Mouse (Mus musculus): ENCODE measurements around the gene Zic5.

Gene Zic5

GRCm38 (mm10) chr14:122479461-122480109, 14.1 kb upstream of the Zic5 start:
- DNase-seq (ENCODE audit: low spot score) = no peak

- no peak for DNase-seq (ENCODE audit: low spot score)
Observed at GRCm38 (mm10) chr14:122478574-122479011, 13.1 kb upstream of the Zic5 start.

DNA sequence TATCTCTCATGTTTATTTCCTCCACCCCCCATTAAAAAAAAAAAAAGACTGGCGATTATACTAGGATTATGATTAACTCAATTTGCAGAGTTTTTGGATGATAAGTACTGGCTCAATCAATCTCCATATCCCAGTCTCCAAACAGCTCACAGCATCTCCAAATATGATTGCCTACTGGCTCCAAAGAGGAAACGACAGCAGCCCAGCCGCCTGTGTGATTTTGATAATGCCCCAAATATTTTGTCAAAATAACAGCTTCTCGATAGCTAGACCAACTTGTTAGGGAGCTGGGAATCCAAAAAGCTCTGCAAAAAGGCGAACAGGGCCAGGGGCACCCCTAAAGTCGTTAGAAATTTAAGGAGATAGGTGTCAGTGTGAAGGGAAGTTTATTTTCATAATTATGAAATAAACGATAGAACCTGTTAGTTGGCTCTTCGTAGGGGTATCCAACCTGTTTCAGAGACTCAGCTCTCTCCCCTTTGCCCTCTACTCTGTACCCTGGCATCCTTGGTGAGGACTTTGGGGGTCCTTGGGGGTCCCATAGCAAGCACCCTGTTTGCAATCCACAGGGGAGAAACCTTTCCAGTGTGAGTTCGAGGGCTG, 12.6 kb upstream of the Zic5 start:
- no peak for DNase-seq (ENCODE audit: low spot score)

- no peak for DNase-seq (ENCODE audit: low spot score)
Observed at GRCm38 (mm10) chr14:122477261-122477671, 11.8 kb upstream of the Zic5 start.

- DNase-seq (ENCODE audit: low spot score) = no peak
Observed at GRCm38 (mm10) chr14:122476822-122477215, 11.3 kb upstream of the Zic5 start.

DNA sequence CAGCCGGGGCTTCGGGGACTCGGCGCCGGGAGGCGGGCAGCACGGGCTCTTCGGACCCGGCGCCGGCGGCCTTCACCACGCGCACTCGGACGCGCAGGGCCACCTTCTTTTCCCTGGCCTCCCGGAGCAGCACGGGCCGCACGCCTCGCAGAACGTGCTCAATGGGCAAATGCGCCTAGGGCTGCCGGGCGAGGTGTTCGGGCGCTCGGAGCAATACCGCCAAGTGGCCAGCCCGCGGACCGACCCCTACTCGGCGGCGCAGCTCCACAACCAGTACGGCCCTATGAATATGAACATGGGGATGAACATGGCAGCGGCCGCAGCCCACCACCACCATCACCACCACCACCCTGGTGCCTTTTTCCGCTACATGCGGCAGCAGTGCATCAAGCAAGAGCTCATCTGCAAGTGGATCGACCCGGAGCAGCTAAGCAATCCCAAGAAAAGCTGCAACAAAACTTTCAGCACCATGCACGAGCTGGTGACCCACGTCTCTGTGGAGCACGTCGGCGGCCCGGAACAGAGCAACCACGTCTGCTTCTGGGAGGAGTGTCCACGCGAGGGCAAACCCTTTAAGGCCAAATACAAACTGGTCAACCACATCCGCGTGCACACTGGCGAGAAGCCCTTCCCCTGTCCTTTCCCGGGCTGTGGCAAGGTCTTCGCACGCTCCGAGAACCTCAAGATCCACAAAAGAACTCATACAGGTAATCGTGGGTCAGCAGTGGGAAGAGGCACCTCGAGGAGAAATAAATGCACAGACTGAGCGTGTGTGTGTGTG, 10.8 kb upstream of the Zic5 start:
- no peak for DNase-seq (ENCODE audit: low spot score)

GRCm38 (mm10) chr14:122475557-122476040, 10.1 kb upstream of the Zic5 start:
- no peak for DNase-seq (ENCODE audit: low spot score)

- DNase-seq (ENCODE audit: low spot score) = no peak
Observed at GRCm38 (mm10) chr14:122474891-122475556, 9.5 kb upstream of the Zic5 start, which contains the start of gene Zic2. Gene Zic2, plus strand, starts transcription at chr14:122475435.

DNA sequence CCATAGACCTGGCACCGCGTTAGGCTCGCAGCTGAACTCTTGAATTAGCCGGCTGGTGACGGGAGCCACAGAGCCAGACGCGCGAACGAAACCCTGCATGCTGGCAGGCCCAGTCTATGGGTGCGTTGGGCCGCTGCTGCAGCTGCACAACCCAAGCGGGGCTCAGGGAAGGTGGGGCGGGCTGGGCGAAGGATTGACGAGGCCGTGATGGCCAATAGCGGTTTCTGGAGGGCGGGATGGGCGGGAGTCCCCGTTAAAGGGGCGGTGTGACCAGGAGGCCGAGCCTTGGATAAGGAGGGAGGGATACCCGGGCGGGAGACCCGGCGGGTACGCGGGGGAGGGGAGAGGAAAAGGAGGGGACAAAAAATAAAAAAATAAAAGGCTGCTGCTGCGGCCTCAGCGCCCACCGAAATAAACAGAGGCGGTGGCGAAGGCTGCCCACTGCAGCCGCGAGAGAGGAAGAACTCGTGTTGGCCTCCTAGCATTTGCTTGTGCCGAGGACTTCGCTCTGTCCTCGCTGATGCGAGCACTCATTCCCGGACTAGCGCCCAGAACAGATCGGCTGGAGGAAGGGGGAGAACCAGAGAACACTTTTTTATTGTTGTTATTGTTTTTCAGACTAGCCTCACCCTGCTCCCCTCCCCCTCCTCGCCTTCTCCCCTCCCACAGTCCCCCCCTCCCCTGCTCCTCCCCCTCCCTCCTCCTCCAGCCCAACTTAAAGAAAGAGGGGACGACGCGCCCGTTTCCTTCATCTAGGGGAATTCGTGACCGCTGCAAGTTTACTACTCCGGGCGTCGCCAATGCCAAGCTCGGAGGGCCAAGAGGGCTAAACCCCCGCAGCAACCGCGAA, 8.8 kb upstream of the Zic5 start:
- DNase-seq (ENCODE audit: low spot score) = no peak

- DNase-seq (ENCODE audit: low spot score) = no peak
Observed at GRCm38 (mm10) chr14:122473211-122473751, 7.8 kb upstream of the Zic5 start.

GRCm38 (mm10) chr14:122472647-122473046, 7.2 kb upstream of the Zic5 start:
- DNase-seq (ENCODE audit: low spot score) = no peak

- DNase-seq (ENCODE audit: low spot score) = no peak
Observed at GRCm38 (mm10) chr14:122472161-122472560, 6.7 kb upstream of the Zic5 start.

GRCm38 (mm10) chr14:122471449-122472085, 6.1 kb upstream of the Zic5 start:
- DNase-seq (ENCODE audit: low spot score) = no peak

DNA sequence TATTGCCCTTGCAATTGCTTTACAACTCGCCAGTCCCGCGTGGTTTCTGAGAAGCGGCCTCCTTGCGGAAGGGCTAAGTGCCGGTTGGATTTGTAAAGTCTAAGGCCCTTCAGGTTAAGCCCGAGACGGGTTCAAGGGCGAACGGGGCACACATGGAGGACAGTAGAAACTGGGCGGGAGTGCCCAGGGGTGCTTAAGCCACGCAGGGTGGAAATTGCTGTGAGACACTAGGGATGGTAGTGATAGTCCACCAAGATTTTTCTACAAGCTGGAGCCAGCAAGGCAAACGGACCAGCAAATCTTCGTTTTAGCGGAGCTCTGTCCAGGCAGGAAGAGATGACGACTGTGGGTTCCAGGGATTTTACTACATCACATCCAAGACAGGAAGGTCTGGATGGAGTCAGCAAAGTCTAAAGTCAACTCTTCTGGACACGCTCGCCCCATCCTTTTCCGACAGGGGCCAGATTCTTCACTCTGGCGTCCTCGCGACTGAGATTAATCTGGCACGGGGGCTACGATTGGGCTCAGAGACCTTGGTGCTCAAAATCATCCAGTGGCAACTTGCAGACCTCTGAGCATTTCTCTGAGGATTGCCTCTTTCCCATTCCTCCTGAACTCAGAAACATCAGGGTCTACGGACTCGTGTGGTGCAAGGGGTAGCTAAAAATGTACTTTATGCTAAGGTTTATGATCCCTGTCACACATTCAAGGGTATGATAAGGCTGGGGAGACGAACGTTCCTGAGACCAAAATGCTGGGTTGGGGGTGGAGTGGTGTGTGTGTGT, 3.7 kb upstream of the Zic5 start:
- no peak for DNase-seq (ENCODE audit: low spot score)

- DNase-seq (ENCODE audit: low spot score) = no peak
Observed at GRCm38 (mm10) chr14:122467926-122468841, 2.7 kb upstream of the Zic5 start.

DNA sequence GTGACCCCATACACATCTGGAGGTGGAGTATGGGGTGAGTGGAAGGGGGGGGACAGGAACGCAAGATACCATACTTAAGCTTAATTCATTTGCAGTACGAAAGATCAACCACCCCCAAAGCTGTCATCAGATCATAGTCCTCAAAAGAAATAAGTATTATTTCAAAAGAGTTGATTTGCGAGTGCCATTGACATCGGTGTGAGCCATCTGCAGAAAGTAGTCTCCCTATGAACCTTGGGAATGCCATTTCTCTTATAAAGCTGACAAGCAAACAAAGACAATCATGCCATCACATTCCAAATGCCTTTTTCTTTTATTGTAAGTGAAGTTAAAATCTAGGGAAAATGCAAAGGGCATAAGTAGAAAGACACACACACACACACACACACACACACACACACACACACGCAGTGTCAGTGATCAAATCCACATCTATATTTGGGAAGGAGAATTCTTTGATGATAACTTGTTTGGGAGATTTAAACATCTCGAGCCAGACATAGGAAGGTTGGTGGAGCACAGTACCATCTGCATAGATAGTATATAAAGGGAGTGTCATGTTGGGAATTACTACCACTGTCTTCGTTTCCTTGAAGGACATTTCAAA, 1.4 kb upstream of the Zic5 start:
- DNase-seq (ENCODE audit: low spot score) = no peak

GRCm38 (mm10) chr14:122465931-122466490, 534 bp upstream of the Zic5 start:
- DNase-seq (ENCODE audit: low spot score) = no peak

DNA sequence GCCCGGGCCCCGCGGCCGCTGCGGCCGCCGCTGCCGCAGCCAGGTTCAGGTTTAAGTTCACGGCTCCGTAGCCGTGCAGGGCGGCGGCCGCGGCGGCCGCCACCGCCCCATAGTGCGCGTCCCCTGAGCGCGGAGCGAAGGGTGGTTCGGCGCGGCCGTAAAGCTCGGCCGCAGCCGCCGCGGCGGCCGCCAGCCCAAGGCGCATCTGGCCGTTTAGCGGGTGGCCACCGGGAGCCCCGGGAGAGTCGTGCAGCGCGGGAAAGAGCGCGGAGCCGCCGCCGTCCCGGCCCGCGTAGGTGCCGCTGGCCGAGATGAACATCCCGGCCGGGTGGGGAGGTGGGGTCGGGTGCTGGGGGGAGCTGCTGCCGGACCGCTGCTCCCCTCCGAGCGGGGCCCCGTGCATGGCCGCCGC, 1.1 kb downstream of the Zic5 start:
- DNase-seq (ENCODE audit: low spot score) = no peak

Measured in testis, postnatal 14 days (tissue).